Mouse (Mus musculus): ENCODE measurements around the gene 1700016D06Rik.

1700016D06Rik gene

DNA sequence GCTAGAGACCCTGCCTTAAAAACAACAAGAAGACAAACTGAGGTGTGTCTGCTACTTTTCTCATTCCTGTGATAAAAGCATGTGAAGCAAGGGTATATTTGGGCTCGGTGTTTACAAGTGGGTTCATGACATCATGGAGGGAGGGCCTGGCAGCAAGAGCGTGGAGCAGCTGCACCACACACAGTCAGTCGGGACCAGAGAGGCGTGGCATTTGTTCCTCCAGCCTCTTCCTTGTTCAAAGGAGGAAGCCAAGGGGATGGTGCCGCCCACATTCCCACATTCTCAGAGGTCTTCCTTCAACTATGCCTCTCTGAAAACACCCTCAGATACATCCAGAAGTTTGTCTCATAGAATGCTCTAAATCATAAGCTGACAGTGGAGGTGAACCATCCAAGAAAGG lies 2.9 kb upstream of the 1700016D06Rik start:
- in situ Hi-C loops (cut with MboI, MseI), result no loop called here

DNA sequence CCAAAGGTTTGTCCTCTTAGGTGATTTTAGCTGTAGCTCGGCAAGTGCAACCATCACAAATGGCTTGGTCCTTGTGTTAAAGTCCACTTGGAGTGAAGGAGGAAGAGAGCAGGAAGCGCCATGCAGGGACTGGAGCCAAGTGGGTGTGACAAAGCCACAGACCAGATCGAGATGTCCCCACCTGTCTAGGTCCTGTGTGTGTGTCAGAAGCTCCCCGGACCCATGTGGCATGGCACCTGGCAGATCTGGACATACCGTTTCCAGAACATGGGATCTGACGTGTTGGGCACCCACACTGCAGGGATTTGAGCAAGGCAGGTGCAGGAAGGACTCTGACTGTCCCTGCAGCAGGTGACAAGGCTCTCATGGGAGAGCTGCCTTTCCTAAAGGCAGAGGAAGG lies 565 bp upstream of the 1700016D06Rik start:
- in situ Hi-C loops (cut with MboI, MseI), result no loop called here

DNA sequence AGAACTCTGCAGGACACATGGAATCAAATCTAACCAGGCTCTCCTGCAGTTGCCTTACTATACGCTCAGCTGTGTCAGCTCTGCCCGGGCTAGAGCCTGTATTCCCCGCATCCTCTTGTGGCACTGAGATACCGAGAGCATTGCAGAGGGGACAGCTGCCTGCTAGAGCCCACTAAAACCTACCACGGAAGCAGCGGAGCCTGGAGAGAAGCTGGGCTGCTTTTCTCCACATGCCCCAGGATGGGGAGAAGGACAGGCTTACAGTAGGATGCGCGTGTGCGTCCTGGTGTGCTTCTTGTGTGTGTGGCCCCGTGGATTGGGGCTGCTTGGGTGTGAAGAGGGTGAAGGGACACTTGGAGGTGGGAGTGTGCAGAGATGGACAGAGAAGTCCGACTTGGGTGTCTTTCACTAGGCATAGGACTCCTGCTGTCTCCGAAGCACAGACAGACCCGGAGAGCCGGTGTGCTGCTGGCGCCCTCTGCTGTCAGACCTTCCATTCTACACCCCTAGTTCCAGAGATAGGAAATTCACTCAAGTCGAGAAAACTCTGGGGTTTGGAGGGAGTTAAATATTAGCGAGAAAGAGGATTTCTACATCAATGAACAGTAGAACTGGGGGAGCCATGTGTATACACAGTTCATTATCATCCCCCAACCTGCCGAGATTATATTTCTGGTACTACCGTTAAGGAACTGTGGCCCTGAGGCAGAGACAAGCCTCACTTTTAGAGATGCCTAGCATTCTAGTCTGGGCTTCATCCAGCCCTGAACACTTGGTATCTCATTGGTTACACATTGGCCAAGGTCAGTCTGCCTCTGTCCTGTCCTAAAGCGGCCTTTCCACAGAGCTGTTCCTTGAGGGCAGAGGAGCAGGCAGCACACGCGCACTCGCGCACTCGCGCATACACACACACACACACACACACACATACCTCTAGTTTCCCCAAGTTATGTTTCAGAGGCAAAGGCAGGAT lies 517 bp downstream of the 1700016D06Rik start:
- in situ Hi-C loops (cut with MboI, MseI), result no loop called here

DNA sequence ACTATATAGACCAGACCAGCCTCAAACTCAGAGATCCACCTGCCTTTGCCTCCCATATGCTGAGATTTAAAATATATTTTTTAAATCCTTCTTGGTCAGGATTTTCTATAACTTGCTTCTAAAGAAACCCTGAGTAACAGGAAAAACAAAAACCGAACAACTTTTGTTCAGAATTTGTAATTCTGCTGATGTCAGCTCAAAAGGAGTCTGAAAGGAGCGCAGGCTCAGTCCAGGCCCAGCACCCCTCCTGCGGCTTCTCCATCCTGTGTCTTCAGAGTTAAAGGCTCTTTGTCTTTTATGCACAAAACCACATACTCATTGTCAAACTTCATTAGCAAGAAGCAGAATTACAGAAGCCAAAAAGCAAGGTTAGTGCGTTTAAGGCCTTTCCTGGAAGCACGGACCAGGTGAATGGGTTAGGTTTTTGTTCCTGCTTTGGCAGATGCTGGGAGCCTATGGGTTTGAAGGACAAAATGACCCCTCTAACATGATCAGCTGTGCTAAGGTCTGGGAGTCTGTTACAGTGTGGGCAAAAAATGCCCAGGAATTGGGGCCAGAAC lies 1.3 kb downstream of the 1700016D06Rik start:
- in situ Hi-C loops (cut with MboI, MseI), result loop anchor here in 1 of 2 experiments (10.0 kb wide), 1 partner anchor 155 kb away; no protein-coding TSS in a partner anchor

DNA sequence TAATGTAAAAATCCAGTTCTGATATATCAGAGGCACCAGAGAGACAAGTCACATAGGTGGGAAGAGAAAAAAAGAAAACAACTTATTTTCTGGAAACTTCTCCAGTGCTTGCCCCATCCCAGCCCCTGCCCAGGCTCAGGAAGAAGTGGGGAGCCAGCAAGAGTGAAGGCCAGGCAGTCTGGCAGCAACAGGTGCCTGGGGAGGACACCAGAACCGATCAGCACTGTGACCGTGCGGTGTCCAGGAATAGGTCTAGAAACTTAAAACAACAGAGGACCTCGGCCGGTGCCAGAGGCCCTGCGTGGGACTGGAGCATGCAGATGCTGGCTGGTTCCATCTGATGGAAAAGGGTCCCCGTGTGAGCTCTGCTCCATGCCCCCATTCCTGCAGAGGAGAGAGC lies 3.4 kb downstream of the 1700016D06Rik start:
- in situ Hi-C loops (cut with MboI, MseI), result loop anchor here in 1 of 2 experiments (10.0 kb wide), 1 partner anchor 153 kb away; no protein-coding TSS in a partner anchor

DNA sequence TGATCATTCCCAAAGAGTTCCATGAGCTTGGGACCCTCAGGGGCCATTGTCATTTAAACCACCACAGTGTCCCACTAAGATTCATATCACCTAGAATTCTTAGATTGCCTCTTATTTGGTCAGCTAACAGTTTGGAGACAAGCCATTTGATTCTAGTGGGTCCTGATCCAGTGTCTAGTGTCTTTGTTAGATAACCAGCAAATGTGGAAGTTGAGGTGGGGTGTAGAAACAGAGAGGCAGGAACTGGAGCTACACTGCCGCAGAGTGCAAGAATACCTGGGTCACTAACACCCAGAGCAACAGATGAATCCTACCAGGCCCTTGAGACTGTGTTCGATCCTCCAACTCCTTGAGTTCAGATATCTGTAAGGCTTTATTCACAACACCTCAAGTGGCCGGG lies 4.7 kb downstream of the 1700016D06Rik start:
- in situ Hi-C loops (cut with MboI, MseI), result loop anchor here in 1 of 2 experiments (10.0 kb wide), 1 partner anchor 151 kb away; no protein-coding TSS in a partner anchor

DNA sequence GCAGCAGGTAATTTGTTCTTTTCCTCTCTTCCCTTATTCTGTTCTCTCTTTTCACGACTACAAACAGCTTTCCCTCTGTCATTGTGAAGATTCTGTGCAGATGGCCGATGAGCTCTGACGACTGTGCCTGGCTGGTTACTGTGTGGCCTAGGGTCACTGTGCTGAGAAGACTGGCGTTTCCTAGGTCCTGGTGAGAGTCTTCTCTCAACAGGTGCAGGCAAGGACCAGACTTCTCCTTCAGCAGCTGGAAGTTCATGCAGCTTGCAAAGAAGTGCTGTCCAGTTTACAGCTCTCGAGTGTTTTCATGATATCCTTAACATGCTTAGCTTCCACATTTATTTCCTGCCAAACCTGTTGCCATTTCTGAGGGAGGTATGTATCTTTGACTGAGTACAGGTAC lies 6.9 kb downstream of the 1700016D06Rik start:
- in situ Hi-C loops (cut with MboI, MseI), result loop anchor here in 1 of 2 experiments (10.0 kb wide), 1 partner anchor 149 kb away; no protein-coding TSS in a partner anchor

DNA sequence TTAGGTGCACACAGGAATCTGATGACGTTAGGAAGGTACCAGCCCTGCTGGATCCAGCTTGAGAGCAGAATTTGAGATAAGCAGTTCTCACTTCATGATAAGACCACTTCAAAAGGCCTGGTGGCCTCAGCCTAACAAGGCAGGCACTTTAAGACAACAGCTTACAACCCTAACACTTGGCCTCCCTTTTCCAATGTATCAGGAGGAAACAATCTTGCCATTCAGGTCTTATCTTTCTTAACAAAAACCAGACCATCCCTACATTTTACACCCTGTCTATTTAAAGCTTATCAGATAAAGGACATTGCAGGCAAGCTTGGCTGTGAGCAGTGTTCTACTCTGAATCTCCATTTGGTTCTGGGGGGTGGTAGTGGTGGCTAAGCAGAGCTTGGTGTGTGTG lies 8.4 kb downstream of the 1700016D06Rik start:
- in situ Hi-C loops (cut with MboI, MseI), result loop anchor here in 1 of 2 experiments (10.0 kb wide), 1 partner anchor 148 kb away; no protein-coding TSS in a partner anchor

DNA sequence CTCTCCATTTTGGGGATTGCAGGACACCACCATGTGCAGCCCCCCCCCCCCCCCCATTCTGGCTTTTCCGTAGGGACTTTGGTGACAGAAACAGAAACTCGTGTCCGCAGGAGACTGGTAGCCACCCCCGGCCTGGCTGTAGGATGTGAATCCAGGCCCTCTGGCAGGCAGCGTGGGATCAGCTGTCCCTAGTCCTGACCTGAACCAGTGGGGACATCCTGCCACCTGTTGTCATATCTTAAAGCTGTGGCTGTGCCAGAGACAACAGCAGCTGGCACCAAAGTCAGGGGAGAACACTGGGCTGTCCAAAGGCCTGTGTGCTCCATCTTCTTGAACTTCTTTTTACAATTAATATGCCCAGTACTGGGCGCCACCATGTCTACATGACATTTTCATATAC lies 9.1 kb downstream of the 1700016D06Rik start:
- in situ Hi-C loops (cut with MboI, MseI), result loop anchor here in 1 of 2 experiments (10.0 kb wide), 1 partner anchor 147 kb away; no protein-coding TSS in a partner anchor

GRCm38 (mm10) chr8:11691284-11691683 lies 9.6 kb downstream of the 1700016D06Rik start:
- in situ Hi-C loops (cut with MboI, MseI), result loop anchor here in 1 of 2 experiments (10.0 kb wide), 1 partner anchor 146 kb away; no protein-coding TSS in a partner anchor

DNA sequence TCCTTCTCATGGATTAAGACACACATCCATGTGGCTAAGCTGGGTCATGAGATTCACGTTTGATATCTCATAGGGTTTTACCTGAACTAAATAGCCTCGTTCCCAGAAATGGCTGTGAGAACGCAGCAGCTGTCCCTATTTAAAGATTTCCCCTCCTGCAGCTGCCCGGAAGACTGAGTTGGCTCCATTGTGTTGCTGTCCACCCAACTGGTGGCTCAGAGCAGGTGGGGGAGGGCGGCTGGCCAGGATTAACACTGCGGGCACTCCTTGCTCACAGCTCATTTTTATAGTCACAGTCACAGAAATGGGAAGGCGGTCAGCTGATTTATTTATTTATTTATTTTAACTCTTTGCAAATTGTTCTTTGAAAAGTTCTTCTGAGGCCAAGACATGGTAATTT lies 10.9 kb downstream of the 1700016D06Rik start:
- in situ Hi-C loops (cut with MboI, MseI), result loop anchor here in 1 of 2 experiments (10.0 kb wide), 1 partner anchor 145 kb away; no protein-coding TSS in a partner anchor

GRCm38 (mm10) chr8:11687251-11687650 lies 13.6 kb downstream of the 1700016D06Rik start:
- in situ Hi-C loops (cut with MboI, MseI), result no loop called here

DNA sequence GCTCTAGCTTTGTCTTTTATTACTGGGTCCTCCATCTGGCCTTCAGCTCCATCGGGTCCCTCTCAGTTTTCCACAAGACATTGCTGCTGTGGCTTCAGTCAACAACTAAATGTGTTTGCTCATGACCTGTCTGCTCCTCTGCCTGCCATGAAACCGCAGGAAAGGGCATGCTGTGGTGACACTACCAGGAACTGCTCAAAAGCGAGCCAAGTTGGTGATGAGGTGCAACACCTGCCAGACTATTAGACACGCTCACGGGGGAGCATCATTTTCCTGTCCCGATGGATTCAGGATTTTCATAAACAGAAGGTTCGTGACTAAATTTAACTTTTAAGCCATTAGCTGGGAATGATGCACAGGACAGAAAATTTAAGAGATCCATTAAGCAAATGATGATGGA lies 16.3 kb downstream of the 1700016D06Rik start:
- in situ Hi-C loops (cut with MboI, MseI), result no loop called here

DNA sequence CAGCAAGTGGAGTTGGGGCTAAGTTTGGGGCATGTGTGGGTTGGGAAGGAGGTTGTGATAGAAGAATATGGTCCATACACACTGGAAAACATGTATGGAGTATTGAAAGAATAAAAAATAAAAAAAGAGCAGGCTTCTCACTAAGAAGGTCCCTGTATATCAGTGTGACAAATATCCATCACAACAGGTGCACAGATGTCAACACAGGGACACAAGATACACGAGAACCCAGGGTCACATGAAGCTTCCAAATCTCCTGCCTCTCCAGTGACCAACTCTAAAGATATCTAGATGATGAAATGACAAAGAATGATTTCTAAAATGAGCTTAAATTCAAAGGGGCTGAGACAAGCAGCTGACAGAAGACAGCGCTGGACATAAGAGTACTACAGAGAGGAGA lies 32.6 kb downstream of the 1700016D06Rik start:
- in situ Hi-C loops (cut with MboI, MseI), result loop anchor here in 1 of 2 experiments (10.0 kb wide), 1 partner anchor 916 kb away; no protein-coding TSS in a partner anchor

DNA sequence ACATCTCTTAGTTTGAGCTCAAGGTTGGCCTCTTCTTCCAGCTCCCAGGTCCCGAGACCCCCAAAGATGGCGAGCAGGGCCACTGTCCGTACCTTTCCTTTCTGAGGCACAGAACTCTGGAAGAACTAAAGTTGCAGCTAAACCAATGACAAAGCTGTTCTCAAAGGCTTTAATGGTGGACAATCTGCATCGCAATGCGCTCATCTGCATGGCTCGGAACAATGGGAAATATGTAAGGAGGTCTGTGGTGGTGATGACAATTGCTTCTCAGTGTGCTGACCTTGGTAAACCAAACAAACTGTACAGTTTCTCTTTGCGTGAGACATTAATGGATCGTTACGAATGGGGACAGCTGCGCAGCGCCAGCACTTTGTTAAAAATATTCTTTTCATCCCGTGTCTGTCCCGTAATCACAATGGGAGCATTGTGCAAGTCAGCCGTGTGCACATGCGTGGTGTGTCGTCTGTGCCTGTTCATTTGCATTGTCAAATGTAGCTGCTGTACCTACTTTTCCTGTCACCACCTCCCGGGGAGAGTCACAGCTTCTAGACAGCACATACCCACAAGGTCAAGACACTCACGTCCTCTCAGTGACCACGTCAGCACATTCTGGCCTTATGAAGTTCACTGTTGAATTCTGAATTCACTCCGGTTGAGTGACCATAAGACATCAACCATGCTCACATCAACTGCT lies 34.7 kb downstream of the 1700016D06Rik start:
- in situ Hi-C loops (cut with MboI, MseI), result loop anchor here in 1 of 2 experiments (10.0 kb wide), 1 partner anchor 919 kb away; no protein-coding TSS in a partner anchor

DNA sequence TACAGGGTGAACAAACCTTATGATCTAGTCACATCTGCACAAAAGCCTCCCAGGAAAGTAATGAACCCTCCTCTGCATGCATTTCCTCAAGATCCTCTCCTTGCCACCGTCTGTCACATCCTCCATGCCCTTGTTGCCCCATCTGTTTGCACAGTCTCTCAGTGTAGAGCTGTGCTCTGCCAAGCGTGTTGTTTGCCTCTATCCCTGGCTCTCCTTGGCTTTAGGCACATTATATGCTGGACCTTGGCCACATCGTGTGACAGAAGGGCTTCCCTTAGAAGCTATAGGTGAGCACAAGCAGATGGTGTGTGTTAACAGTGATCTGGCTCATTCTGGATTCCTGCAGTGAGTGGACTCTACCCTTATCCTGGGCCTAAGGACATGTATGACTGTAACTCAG lies 38.9 kb downstream of the 1700016D06Rik start:
- in situ Hi-C loops (cut with MboI, MseI), result loop anchor here in 1 of 2 experiments (10.0 kb wide), 1 partner anchor 923 kb away; no protein-coding TSS in a partner anchor

- in situ Hi-C loops (cut with MboI, MseI), result no loop called here
These were observed 50.8 kb downstream of the 1700016D06Rik start for GRCm38 (mm10) chr8:11650021-11650420.

- in situ Hi-C loops (cut with MboI, MseI), result no loop called here
These were observed 57.7 kb downstream of the 1700016D06Rik start for GRCm38 (mm10) chr8:11643123-11643522.

DNA sequence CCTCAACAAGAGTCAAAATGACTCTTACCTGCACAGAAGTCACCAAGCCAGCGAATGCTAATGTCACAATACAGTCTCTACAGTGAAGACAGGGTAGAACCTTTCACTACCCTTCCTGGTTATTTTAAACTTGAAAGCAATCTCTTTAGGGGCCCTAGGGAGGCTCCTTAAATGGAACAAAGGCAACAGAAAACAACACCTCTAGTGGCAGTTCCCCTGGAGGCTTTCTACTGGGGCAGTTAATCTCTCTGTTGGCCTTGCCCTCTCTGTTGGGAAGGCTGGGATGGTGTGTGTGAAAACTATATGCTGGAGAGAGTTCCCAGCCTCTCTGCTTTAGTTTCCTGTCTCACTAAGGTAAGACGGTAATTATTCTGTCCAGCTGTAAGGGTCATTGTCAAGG lies 60.3 kb downstream of the 1700016D06Rik start:
- in situ Hi-C loops (cut with MboI, MseI), result no loop called here

DNA sequence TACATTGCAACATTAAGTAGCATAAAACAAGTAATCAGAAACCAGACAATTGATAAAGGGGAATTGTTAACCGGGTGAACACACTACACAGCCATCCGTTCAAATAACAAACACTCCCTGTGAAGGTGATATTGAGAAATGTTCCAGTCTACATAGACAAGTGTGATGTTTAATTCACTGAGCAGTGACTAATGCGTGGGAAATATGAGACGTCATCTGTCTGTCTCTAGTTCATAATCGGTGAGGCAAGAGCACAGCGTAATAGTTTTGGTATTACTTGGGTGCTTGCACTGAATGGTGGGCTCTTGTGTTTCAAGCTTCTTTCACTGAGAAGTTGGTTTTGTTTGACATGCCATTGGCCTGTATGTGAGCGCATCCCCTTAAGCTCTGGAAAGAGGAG lies 63.3 kb downstream of the 1700016D06Rik start:
- in situ Hi-C loops (cut with MboI, MseI), result loop anchor here in 1 of 2 experiments (10.0 kb wide), 1 partner anchor 1663 kb away; the partner anchor contains the start of genes Abhd13 and Lig4
